Mouse (Mus musculus) monocyte, adult 2 months (primary cell): Measurements from ENCODE around the gene Tpcn1.

Experiments used
- DNase-seq, 2 experiments: peaks; one replicate each; pipeline ENCODE4 v3.0.0; 2022; ENCODE audit warnings: low spot score in 2 of 2, low read depth in 1 of 2

Tpcn1 gene

GRCm38 (mm10) chr5:120579898-120580626, 8.4 kb downstream of the Tpcn1 start:
- DNase-seq: no peak

GRCm38 (mm10) chr5:120579211-120579897, 9.1 kb downstream of the Tpcn1 start:
- peak in 1 of 2 experiments; percentile 67 for DNase-seq

GRCm38 (mm10) chr5:120578504-120579081, 9.9 kb downstream of the Tpcn1 start:
- DNase-seq: no peak

DNA sequence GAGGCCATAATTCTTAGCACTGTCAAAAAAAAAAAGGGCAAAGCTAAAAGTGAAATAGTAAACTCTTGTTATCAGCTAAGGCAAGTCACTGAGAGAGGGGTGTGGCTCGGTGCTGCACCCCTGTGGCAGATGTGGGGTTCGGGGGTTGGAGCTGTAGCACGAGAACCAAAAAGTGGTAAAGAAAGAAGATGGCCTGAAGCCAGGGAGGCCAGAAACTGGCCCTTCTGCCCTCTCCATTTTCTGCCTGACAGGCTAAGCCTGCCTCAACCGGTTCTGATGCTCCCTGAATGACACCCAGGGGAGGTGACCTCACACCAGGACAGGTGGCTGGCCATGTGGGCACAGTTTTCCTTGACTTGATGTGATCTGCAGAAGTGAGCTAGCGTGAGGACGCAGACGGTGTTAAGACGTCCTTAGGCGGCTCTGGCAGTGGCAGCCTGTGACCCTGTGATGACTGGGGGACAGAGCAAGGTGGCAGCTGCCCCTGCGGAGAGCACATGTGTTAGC, 10.5 kb downstream of the Tpcn1 start:
- no peak for DNase-seq

DNA sequence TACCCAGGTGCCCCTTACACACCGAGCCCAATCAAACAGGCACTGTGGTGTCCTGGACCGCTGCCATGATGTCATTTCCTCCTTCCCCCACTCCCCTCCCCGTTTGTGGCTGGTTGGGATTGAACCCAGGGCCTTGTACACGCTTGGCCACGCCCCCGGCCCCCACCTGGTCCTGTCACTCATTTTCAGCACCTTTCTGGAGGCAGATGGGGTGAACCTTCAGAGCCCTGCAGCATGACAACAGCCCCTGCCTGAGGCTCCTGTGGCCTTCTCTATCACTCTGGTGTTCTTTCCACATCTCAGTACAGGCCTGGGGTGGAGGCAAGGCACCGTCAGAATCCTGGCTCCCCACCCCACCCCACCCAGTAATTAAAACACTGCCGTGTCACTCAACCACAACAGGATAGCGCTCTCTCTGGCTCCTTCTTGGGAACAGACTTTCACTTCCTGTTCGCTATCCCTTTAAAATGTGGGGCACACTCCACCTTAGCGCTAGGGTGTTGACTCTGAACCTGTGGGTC, 11.6 kb downstream of the Tpcn1 start:
- DNase-seq: no peak

GRCm38 (mm10) chr5:120574469-120575063, 13.9 kb downstream of the Tpcn1 start:
- DNase-seq: no peak

DNA sequence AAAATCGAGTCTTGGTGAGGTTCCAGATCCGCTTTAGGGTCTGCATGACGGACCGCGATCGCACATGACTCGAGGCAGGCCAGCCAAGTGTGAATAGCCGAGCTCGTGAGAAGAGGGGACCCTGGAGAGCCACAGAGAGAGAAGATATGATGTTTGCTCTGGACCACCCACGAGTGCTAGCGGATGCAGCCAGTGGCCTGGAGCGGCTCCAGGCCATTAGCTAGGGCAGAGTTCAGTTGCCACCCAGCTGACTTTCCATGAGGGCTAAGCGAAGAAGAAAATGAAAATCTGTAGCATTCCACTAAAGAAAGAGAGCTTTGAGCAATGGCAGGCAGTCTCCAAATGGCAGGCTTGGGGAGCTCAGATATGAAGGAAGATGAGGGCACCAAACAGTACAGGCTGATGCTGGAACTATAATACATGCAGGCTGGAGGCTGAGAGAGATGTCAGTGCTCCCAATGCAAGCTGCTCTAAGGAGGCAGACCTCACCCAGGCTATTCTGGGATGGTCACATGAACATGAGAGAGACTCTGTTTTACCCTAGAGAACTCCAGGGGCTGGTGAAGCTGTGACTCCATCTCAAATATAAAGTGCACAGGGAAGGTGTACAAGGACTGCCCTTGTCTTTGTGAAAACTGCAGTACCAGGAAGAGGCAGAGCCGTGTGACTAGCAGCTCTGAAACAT, 17.3 kb downstream of the Tpcn1 start:
- DNase-seq: no peak

DNA sequence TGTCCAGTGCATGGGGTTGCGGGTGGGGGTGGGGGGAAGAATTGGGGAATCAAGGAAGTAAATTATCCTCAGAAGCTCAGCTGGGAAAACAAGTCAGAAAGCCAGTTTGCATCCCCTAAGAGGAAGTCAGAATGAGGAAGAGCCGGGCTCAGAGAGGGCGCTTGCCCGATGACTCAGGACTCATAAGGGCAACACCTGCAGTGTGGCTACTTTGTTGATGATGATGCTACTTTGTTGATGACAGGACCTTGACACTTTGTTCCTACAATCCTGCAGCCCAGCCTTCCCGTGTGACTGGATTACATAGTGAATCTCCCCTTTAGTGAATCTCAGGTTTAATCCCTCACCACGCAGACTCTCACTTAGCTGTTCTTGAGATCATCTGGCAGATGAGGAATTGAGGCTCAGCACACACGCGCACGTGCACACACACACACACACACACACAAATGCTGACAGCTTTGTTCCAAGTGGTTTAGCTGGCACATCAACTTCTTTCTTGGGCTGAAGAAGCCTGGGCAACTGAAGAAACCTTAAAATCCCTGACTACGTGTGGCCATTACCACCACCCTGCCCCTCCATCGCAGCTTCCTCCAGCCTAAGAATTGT, 18.1 kb downstream of the Tpcn1 start:
- peak; percentile 45 to 66 for DNase-seq

DNA sequence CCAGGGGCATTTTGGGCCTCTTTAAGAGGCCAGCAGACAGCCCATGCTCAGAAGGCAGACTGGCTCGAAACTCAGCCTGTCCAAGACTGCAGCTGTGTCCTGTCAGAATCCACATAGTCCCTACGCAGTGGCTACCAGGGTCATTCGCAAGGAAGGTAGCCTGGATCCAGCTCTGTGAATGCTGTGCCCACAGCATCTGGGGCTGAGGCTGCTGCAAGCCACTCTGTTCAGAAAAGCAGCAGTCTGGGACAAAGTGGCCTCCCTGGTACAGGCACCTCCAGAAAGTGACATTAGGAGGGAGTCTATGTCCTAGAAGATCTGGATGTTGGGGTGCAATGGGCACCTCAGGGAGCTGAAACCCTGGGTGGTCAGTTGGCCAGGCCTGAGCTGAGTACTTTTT, 18.7 kb downstream of the Tpcn1 start:
- no peak for DNase-seq

GRCm38 (mm10) chr5:120568964-120569363, 19.5 kb downstream of the Tpcn1 start:
- DNase-seq: no peak

DNA sequence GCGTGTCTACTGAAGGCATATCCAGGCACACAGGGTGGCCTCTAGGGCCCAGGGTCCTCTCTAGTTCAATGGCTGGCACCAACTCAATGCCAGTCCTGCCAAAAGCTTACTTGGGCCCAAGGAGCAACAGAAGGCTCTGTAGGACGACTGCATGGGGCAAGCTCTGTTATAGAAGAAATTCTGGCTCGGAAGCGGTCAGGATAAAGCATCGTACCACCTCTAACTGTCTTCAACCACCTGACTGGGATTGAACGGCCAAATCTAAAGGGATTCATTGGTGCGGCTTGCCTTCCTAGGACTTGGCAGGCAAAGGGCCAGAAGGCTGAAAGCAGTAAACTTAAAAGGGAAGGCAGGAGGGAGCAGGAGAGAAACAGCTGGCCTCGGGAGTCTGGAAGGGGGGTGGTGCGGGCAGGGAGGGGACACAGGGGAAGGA, 20.1 kb downstream of the Tpcn1 start:
- no peak for DNase-seq

DNA sequence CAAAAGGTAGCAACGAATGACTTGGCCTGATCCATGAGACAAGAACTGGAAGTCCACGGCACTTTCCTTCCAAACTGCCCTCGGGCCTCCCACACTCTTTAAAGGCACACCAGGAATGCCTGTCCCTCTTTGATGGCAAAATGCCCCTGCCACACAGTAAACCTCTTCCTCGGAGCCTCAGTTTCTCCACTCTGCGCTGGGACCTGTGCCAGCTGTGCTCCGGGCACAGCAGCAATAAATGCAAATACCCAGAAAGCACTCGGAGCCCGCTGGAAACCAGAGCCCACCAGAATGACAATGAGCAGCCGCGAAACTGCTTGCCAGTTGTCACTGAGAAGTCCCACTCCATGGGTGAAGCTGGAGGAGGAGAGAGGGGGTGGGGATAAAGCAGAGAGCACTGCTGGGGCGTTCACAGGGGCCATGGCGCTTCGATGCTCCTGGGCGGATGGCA, 20.7 kb downstream of the Tpcn1 start:
- DNase-seq: no peak

- DNase-seq: no peak
Measured at GRCm38 (mm10) chr5:120567253-120567701, 21.2 kb downstream of the Tpcn1 start.

DNA sequence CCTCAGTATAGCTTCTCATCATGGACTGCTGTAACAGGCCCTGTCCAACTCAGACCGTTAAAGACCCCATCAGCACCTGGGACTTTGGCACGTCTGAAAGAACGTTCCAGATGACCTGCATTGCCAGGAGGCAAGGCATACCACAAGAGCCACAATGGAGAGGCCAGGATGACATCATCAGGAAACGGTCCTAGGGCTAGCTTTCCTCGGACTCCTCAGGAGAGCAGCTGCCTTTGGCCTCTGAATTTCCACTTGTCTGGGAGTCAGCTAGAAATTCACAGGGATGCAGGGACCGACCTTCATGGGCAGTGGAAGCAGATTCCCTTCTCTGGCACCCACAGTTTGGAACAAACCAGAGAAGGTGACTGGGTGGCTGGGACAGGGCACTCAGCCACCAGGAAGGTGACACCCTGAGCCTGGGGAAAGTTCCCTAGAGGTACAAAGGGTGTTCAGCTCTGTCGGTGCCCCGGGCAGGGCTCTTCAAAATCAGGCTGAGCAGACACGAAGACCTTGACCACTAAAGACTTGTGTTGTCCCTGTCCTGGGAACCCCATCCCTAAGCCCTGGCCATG, 21.7 kb downstream of the Tpcn1 start:
- no peak for DNase-seq

- no peak for DNase-seq
Measured at GRCm38 (mm10) chr5:120566101-120566500, 22.4 kb downstream of the Tpcn1 start.

DNA sequence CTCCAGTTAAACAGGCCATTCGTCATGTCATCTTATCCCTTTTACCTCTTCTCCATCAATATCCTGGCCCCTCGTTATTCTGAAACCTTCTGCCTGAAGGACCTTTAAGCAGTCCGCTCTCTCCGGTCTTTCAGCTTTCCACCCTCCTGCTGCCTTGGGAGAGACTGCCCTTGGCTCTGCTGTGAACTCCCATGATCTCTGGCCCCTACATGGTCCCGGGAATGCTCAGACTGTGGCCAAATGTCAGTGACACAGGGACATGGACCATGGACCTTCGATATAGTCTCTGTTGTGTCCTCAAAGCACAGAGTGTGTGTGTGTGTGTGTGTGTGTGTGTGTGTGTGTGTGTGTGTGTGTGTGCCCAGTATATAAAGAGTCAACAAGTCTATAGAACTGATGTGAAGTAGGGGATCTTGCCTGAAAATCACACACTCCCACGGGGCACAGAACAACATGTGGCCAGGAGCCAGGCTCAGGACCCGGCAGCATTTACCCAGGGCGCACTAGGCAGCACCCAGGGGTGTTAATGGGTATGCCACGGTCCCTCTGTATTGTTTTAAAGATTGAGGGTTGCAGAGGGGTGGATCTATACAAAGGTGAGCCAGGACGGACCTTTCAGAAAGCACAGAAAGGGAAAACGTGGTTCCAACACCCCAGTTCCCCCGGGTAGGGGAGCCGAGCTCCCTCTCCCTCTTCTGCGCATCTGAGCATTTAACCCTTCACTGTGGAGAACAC, 23.1 kb downstream of the Tpcn1 start:
- DNase-seq: no peak

- DNase-seq: no peak
Measured at GRCm38 (mm10) chr5:120563914-120564311, 24.6 kb downstream of the Tpcn1 start.

- no peak for DNase-seq
Measured at GRCm38 (mm10) chr5:120562956-120563913, 25.2 kb downstream of the Tpcn1 start.
